ENCODE assay signal across 16 mouse cellular contexts in genomic region chr5:7789126-7789525, GRCm38 (mm10).
"Had no signal": no experiment of that assay in that cellular context is flagged by ENCODE, and none has a peak within 500 bp of the region (broad histone marks: within the 10 kb centered on the region; RNA-seq: fewer than 3 reads in every experiment).

No protein-coding gene starts in this region.

- DNase-seq: cerebellum, adult 8-10 months; cerebellum, adult 9-10 months; cerebellum, adult 9-11 months; cerebellum, postnatal 10 days; cerebellum, postnatal 14 days; cerebellum, postnatal 25 days; cerebellum, postnatal 36 days; embryo, embryonic 11 days; forebrain, postnatal 0 days; gastrocnemius, adult 2 months; gastrocnemius, postnatal 10 days; gastrocnemius, postnatal 14 days; gastrocnemius, postnatal 25 days; heart, adult 11 months; heart, adult 18-20 months; heart, adult 2 months had no signal
